Mouse (Mus musculus): Measurements from ENCODE around the gene Cstad. TPM values are rescaled to one million over a fixed set of nuclear protein-coding genes. Genes with fewer than 3 reads are reported as not detected.

Cstad gene
- 0.39 and 2.7 TPM in 2 replicates for polyA plus RNA-seq (2012; rRNA removed; ENCODE audit: low replicate concordance)

DNA sequence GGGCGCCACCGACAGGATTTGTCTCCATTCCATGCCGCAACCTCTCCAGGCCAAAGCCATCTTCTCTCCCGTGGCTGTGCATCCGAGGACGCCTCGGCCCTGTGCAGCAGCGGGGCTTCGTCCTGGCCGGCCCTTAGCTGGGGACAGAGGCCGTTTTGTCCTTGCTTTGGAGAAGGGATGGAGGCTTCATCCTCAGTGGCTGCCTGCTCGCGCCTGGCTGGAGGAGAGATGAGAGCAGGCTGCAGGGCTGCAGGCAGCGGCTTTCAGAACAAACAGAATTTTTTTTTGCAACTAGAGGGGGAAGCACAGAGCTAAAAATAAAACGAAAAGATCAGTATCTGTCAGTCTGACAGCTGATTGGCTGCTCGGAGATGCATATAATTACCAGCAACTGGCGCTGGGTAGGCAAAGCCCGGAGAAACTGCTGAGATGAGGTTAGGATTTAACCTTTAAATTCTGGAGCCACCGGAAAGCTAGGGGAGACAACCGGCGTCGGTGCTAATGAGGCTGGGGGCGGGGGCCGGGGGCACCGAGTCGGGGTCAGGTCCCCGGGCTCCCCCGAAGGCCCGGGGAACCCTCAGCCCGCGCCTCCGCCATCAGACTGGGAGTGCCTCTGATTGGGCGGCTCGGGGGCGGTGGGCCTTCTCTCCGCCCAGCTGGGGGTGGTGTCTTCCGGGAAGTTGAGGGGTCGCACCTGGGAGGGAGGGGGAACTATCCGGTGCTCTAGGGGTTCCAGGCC lies at the start of gene Cstad:
Gene Cstad (plus strand): TSS at position 400 of the 739 bp plus-strand sequence.

Other genes starting within 250 kb of the Cstad start
- 268 and 456 TPM in 2 replicates for gene Sh3glb2, start 235.7 kb upstream of the Cstad start, polyA plus RNA-seq (2012; rRNA removed; ENCODE audit: low replicate concordance)
- gene Miga2, start 230.8 kb upstream of the Cstad start, polyA plus RNA-seq (2012; rRNA removed; ENCODE audit: low replicate concordance): 75.0 and 133 TPM in 2 replicates
- 53.2 and 65.5 TPM in 2 replicates for gene Dolpp1, start 202.8 kb upstream of the Cstad start, polyA plus RNA-seq (2012; rRNA removed; ENCODE audit: low replicate concordance)
- 212 and 378 TPM in 2 replicates for gene Crat, start 179.2 kb upstream of the Cstad start, polyA plus RNA-seq (2012; rRNA removed; ENCODE audit: low replicate concordance)
- gene Ptpa, start 179.0 kb upstream of the Cstad start, polyA plus RNA-seq (2012; rRNA removed; ENCODE audit: low replicate concordance): 213 and 291 TPM in 2 replicates
- 13.4 and 28.6 TPM in 2 replicates for gene Ier5l, start 120.8 kb upstream of the Cstad start, polyA plus RNA-seq (2012; rRNA removed; ENCODE audit: low replicate concordance)
- gene 1700001O22Rik, start 208.6 kb downstream of the Cstad start, polyA plus RNA-seq (2012; rRNA removed; ENCODE audit: low replicate concordance): 1.8 and 6.4 TPM in 2 replicates
- gene Ntmt1, start 212.8 kb downstream of the Cstad start, polyA plus RNA-seq (2012; rRNA removed; ENCODE audit: low replicate concordance): 32.1 and 56.1 TPM in 2 replicates
- gene Asb6, start 235.3 kb downstream of the Cstad start, polyA plus RNA-seq (2012; rRNA removed; ENCODE audit: low replicate concordance): 40.0 and 52.4 TPM in 2 replicates
- 16.2 and 47.7 TPM in 2 replicates for gene Prrx2, start 239.9 kb downstream of the Cstad start, polyA plus RNA-seq (2012; rRNA removed; ENCODE audit: low replicate concordance)